Mouse (Mus musculus) kidney, adult 2 months (tissue): ENCODE results near the gene Camta2.

Source experiments
- CTCF ChIP-seq: fragments of 200-500 bp; conservative IDR thresholded peaks from 2 replicates; pipeline ENCODE4 v1.5.1; 2011; ENCODE audit warnings: low read depth, mild to moderate bottlenecking, control low read depth, low read length, moderate library complexity, mixed read lengths; ENCODE audit not compliant: insufficient read depth, insufficient read length
- POLR2A ChIP-seq: fragments of 200-500 bp; IDR thresholded peaks from one replicate; pipeline ENCODE4 v1.6.1; 2011; ENCODE audit warnings: low read depth, low read length, control low read depth

- no peak for TF ChIP-seq POLR2A
- no peak for TF ChIP-seq CTCF
These were observed 38.7 kb upstream of the Camta2 start for GRCm38 (mm10) chr11:70726585-70726984.
